Mouse (Mus musculus): ENCODE data around the gene Rhog.

- TF ChIP-seq CTCF (IDR thresholded peaks at IDR 0.05; ENCODE audit: low read depth) (no peak), EP300 (IDR thresholded peaks at IDR 0.05; ENCODE audit: low read depth) (no peak)
Observed at GRCm38 (mm10) chr7:102249531-102249895, 6.3 kb downstream of the Rhog start.
